Comparison of ENCODE assay signal across 8 mouse cellular contexts in the genomic region with DNA sequence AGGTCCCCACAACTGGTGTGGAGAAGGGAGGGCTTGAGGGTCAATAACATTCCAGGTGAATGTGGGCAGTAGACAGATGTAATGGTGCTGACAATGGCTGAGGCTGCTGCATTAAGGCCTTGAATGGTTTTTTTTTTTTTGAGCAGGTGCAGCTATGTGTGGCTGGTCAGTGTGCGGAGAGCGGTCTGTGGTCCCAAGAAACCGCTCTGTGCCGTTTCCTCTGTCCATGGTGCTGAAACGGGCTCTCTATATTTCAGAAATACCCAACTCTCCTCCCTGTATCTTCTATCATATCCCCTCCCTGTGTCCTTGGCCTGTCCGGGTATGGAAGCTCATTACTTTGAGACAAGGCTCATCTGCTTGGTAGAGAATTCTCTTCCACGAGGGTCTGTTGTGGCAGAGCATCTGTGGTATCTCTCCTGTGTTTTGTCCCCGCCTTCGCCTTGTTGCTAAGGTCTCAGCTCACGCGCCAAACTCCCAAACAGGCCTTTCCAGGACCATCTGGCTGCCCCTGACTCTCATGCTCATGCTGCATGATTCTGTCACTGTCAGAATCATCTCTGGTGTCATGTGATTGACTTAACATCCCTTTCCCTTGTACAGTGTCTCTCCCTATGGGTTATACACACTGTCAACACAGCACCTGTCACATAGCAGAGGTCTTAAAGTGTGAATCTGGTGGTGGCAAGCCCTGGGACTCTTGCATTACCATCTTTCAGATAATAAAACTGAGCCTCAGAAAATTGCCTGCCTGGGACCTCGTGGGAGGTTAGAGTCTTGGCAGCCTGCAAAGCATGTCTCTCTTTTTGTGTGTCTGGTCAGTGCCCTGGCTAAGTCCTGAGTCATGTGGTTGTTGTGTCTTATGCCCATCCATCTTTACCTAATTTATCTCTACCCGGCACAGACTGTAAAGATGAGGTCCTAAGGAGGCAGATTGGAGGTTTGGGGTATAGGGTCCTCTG.
A peak's percentile ranks its signal among the peaks of the same experiment; 100 is the strongest.
DNase-seq lines count a peak whose midpoint lies in the region; ATAC-seq lines count a peak whose summit lies in the region.

No protein-coding gene starts in this region.

- H3K9me3 ChIP-seq in hindbrain, embryonic 14.5 days (ENCODE audit: control insufficient read depth, low read length): no peaks in the 10 kb centered on the region

- H3K27me3 ChIP-seq in hindbrain, embryonic 14.5 days (ENCODE audit: control insufficient read depth, insufficient read depth, low read length): no peaks in the 10 kb centered on the region

- 0 out of 2 replicates have a peak, but pooled peaks have one; percentile 33 for ATAC-seq in hindbrain, embryonic 14.5 days (ENCODE audit: low FRiP score)

- H3K4me1 ChIP-seq in hindbrain, embryonic 14.5 days (replicated peaks; ENCODE audit: control insufficient read depth, insufficient read depth, low read length): peaks cover 36% of the 10 kb centered on the region

- H3K4me3 ChIP-seq in hindbrain, embryonic 14.5 days (replicated peaks; ENCODE audit: low read length): no peak overlapping the region

- no peak overlapping the region for H3K27ac ChIP-seq in hindbrain, embryonic 14.5 days

- WGBS in hindbrain, embryonic 14.5 days: 39% methylated on average over 13 of the region's 13 CpGs

- no peaks in the 10 kb centered on the region for H3K36me3 ChIP-seq in hindbrain, embryonic 14.5 days (replicated peaks; ENCODE audit: control insufficient read depth, insufficient read depth)

- no peak overlapping the region for H3K4me2 ChIP-seq in hindbrain, embryonic 14.5 days (replicated peaks)

- peak; percentile 41 to 62 for DNase-seq in heart, postnatal 10 days
- no peak for DNase-seq in heart, adult 8-10 months (ENCODE audit: low spot score)
- DNase-seq in thymus, postnatal 14 days: peak; percentile 7
- DNase-seq in thymus, adult 18-20 months: no peak
- peak; percentile 58 for DNase-seq in hindbrain, embryonic 14.5 days (ENCODE audit: low spot score)
- DNase-seq in ovary, postnatal 36 days (ENCODE audit: low spot score): peak; percentile 31
- no peak for DNase-seq in frontal cortex, postnatal 14 days (ENCODE audit: low spot score in 2 of 2)
- no peak for DNase-seq in frontal cortex, adult 2 months (ENCODE audit: extremely low spot score in 1 of 2, low spot score in 1 of 2)

- no peak overlapping the region for H3K9ac ChIP-seq in hindbrain, embryonic 14.5 days

- intact Hi-C loops in heart, postnatal 10 days (cut with DNase I): no loop called here

Comparison
In these comparisons a context has a peak if more than half of its experiments do, and no peak if none do; other contexts are left out.
1. DNase-seq: peak in heart, postnatal 10 days (2 of 2), thymus, postnatal 14 days (single experiment), hindbrain, embryonic 14.5 days (single experiment) and ovary, postnatal 36 days (single experiment); none in heart, adult 8-10 months (single experiment), thymus, adult 18-20 months (0 of 2), frontal cortex, postnatal 14 days (0 of 2) and frontal cortex, adult 2 months (0 of 2).